Mouse (Mus musculus): ENCODE results near the gene Zfp385c. TPM values are rescaled to one million over a fixed set of nuclear protein-coding genes. Genes with fewer than 3 reads are reported as not detected.
A peak's percentile ranks its signal among the peaks of the same experiment; 100 is the strongest.

The Zfp385c gene
- polyA plus RNA-seq, 1 experiment from 2014 or later, result 0.11 TPM

DNA sequence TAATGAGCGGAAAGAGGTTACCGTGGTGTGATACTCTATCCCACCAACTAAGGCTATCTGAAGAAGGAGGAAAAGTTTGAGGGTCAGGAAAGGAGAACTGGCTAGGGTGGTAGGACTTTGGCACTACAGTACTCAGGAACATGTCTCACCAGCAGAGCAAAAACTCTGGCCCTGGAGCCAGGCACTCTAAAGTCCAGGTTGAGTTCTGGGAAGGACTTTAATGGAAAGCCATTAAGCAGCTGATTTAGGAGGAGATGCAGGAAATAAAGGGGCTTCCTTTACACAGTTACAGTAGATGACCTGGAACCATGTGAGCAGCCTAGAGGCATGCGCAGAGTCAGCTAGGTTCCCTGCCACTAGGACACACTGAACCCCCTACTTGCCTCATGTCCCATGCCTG lies 34.9 kb upstream of the Zfp385c start:
- H3K9me3 ChIP-seq, result no peaks in the 10 kb centered on the region
- peaks cover 19% of the 10 kb centered on the region for H3K4me1 ChIP-seq (replicated peaks)
- WGBS, result 92% methylated on average over 3 of the region's 3 CpGs
- H3K36me3 ChIP-seq, result peaks cover 8% of the 10 kb centered on the region; the same call in 1 of the 2 replicates
- H3K27ac ChIP-seq, result no peak overlapping the region
- no peak for ATAC-seq
- no peak overlapping the region for H3K4me3 ChIP-seq (replicated peaks)
- H3K4me2 ChIP-seq (replicated peaks), result no peak overlapping the region
- H3K9ac ChIP-seq, result no peak overlapping the region
- no peaks in the 10 kb centered on the region for H3K27me3 ChIP-seq (replicated peaks)

DNA sequence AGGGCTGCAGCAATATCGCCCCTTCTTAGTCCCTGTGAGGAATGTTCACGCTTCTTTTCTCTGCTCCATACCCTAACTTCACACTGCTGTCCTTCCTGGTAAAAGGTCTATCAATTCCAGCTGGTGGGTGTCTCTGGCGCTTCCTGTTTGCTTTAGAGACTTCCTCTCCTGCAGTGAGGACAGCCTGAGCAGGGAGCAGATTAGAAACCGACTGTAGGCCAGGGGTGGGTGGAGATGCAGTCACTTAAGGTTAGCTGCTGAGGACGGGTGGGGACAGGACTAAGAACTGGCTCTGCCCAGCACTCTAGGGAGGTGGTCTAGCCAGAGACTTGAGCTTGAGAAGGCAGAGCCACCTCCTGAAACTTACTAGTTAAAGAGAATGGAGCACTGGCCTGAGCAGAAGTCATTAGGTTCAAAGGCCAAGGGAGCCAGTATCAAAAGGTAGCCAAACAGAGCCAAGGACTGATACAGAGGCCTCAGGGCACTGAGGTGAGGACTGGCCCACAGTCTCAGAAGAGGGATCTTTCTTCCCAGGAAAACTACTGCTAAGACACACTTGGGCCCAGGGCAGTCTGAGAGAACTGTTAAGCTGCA lies 32.8 kb upstream of the Zfp385c start:
- ATAC-seq, result peak; percentile 29
- H3K9me3 ChIP-seq, result no peaks in the 10 kb centered on the region
- peaks cover 8% of the 10 kb centered on the region; the same call in 1 of the 2 replicates for H3K36me3 ChIP-seq
- peaks cover 32% of the 10 kb centered on the region for H3K4me1 ChIP-seq (replicated peaks)
- H3K4me2 ChIP-seq (replicated peaks), result no peak overlapping the region
- H3K27ac ChIP-seq, result peak overlapping the region; percentile 38
- 24% methylated on average over 5 of the region's 5 CpGs for WGBS
- H3K27me3 ChIP-seq (replicated peaks), result no peaks in the 10 kb centered on the region
- H3K4me3 ChIP-seq (replicated peaks), result no peak overlapping the region
- no peak overlapping the region for H3K9ac ChIP-seq

DNA sequence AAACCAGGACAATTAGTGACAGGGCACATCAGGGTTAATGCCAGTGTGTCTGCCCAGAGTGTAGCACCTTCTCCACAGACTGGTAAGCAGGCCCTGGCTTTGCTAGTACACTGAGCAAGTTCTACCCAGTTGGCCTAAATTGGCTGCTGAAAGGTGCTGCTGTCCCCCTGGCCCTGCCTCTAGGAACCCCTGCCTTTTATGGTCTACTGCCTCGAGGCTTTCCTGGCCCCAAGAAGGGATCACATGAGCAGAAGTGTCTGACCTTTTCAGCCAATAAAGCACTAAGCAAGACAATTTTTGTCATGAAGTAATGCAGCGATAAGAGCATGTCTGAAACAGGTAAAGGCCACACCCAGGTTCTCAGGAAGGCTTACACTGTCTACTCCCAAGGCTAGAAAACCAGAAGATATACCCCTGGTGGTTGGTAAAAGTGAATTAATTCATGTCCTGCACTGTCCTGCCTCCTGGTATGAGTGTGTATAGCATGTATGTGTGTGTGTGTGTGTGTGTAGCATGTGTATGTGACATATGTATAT lies 30.3 kb upstream of the Zfp385c start:
- H3K27me3 ChIP-seq (replicated peaks), result no peaks in the 10 kb centered on the region
- 0 out of 2 replicates have a peak, but pooled peaks cover 8% of the 10 kb centered on the region for H3K36me3 ChIP-seq
- no peak overlapping the region for H3K4me2 ChIP-seq (replicated peaks)
- peak; percentile 56 for ATAC-seq
- H3K4me1 ChIP-seq (replicated peaks), result peaks cover 32% of the 10 kb centered on the region
- H3K4me3 ChIP-seq (replicated peaks), result no peak overlapping the region
- H3K9me3 ChIP-seq, result no peaks in the 10 kb centered on the region
- peak overlapping the region; percentile 23; the same call in 1 of the 2 replicates for H3K27ac ChIP-seq
- H3K9ac ChIP-seq, result no peak overlapping the region
- WGBS, result 36% methylated on average over 2 of the region's 2 CpGs

DNA sequence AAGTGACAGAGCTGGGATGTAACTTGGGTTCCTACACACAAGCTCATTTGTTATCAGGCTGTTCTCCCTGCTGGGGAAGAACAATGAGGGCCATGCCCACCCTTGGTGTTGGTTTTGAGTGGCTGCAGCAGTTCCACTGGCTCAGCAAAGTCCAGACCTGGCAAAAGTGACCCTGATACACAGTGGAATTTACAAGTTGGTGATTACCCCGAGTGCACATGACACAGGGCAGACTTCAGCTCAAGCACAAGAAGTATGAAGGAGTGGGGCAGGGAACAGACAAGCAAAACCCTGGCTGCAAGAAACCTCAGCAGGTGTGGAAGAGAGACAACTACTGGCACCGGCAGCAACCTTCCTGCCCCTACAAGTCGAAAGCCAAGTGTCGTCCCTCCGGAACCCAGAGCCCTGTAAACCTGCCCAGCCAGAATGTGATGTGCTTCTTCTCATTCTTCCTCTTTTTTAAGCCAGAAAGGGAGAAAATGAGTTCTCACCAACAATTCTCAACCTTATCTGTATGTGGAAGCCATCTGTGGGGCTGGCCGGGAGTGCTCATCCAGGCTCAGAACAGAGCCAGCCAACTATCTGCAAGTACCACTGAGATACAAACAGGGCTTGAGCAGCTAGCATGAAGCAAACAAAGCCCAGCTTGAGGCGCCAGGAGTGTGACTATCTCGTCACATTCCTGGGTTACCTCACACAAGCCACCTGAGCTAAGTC lies 29.7 kb upstream of the Zfp385c start:
- no peaks in the 10 kb centered on the region for H3K9me3 ChIP-seq
- 56% methylated on average over 8 of the region's 8 CpGs for WGBS
- no peak overlapping the region for H3K4me3 ChIP-seq (replicated peaks)
- peak overlapping the region; percentile 23 for H3K27ac ChIP-seq
- 0 out of 2 replicates have a peak, but pooled peaks cover 11% of the 10 kb centered on the region for H3K36me3 ChIP-seq
- peaks cover 32% of the 10 kb centered on the region for H3K4me1 ChIP-seq (replicated peaks)
- H3K9ac ChIP-seq, result no peak overlapping the region
- 0 out of 2 replicates have a peak, but pooled peaks have one; percentile 15 for ATAC-seq
- no peaks in the 10 kb centered on the region for H3K27me3 ChIP-seq (replicated peaks)
- no peak overlapping the region for H3K4me2 ChIP-seq (replicated peaks)

DNA sequence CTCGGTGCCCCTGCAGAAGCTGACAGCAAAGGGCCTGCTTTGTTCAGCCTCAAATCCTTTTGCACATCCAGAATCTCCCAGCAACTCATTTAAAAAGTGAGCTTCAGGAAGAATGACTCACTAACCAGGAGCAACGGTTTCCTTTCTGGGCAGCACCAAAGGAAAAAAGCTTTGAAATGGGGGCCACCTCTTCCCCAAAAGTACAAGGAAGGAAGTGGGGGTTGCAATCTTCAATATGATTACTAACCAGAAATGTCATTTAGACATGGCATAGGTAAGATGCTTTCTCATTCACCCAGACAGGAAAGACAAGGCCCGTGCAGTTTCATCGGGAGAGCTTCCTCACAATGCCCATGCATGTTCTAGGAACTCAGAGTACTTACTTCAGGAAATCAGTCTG lies 29.0 kb upstream of the Zfp385c start:
- ATAC-seq, result no peak
- peak overlapping the region; percentile 18 for H3K27ac ChIP-seq
- peaks cover 32% of the 10 kb centered on the region for H3K4me1 ChIP-seq (replicated peaks)
- no peaks in the 10 kb centered on the region for H3K27me3 ChIP-seq (replicated peaks)
- no peak overlapping the region for H3K4me2 ChIP-seq (replicated peaks)
- H3K36me3 ChIP-seq, result 0 out of 2 replicates have a peak, but pooled peaks cover 15% of the 10 kb centered on the region
- no peak overlapping the region for H3K4me3 ChIP-seq (replicated peaks)
- 63% methylated on average over 4 of the region's 4 CpGs for WGBS
- H3K9ac ChIP-seq, result no peak overlapping the region
- no peaks in the 10 kb centered on the region for H3K9me3 ChIP-seq

DNA sequence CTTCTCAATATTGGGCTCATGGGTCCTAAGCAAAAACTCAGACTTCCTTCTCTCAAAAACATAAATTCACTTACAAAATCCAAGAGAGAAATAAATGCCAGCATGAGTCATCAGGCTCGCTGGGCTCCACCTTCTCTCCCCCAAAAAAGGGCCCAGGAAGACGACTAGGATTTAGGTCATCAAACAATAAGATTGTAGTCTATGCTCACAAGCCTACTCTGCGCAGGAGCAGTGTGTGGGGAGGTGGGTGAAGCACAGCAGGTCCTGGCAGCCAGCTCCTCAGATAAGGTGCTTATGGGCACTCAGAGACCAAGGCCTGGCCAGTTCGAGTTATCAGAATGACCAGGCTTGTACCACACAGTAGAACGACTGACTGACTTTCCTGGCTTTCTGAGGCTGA lies 28.1 kb upstream of the Zfp385c start:
- 74% methylated on average over 5 of the region's 5 CpGs for WGBS
- Histone ChIP-seq H3K4me3 (replicated peaks) (no peak overlapping the region), H3K27me3 (replicated peaks) (no peaks in the 10 kb centered on the region), H3K4me1 (replicated peaks) (peaks cover 31% of the 10 kb centered on the region), H3K27ac (no peak overlapping the region), H3K4me2 (replicated peaks) (no peak overlapping the region), H3K36me3 (peaks cover 22% of the 10 kb centered on the region), H3K9me3 (no peaks in the 10 kb centered on the region), H3K9ac (no peak overlapping the region)
- no peak for ATAC-seq

- Histone ChIP-seq H3K4me3 (replicated peaks) (no peak overlapping the region), H3K27me3 (replicated peaks) (no peaks in the 10 kb centered on the region), H3K4me1 (replicated peaks) (peaks cover 26% of the 10 kb centered on the region), H3K36me3 (peaks cover 23% of the 10 kb centered on the region), H3K9me3 (no peaks in the 10 kb centered on the region), H3K4me2 (replicated peaks) (no peak overlapping the region), H3K27ac (no peak overlapping the region), H3K9ac (no peak overlapping the region)
- ATAC-seq, result no peak
- WGBS, result 88% methylated on average over 11 of the region's 11 CpGs
Measured at GRCm38 (mm10) chr11:100719893-100720292, 27.6 kb upstream of the Zfp385c start.

- no peak for ATAC-seq
- Histone ChIP-seq H3K27ac (no peak overlapping the region), H3K9ac (no peak overlapping the region), H3K9me3 (no peaks in the 10 kb centered on the region), H3K4me3 (replicated peaks) (no peak overlapping the region), H3K36me3 (peaks cover 23% of the 10 kb centered on the region), H3K4me1 (replicated peaks) (peaks cover 20% of the 10 kb centered on the region), H3K4me2 (replicated peaks) (no peak overlapping the region), H3K27me3 (replicated peaks) (no peaks in the 10 kb centered on the region)
- WGBS, result 73% methylated on average over 3 of the region's 3 CpGs
Measured at GRCm38 (mm10) chr11:100719312-100719711, 27.1 kb upstream of the Zfp385c start.

DNA sequence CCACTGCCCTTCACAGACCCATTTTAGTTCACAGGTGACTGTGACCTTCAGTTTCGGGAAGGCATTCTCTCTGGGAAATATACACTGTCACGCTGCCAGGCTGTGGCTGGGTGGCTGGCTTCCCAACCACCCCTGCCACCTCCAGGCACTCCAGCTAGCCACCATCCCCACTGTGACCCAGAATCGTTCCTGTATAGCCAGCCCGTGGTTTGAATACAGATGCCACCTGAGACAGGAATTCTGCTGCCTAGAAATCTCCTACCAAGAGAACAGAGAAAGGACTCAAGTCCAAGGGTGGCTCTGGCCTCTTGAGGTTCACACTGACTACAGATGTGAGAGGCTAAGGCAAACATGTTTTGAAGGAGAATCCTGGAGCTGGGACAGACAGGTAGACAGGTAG lies 26.6 kb upstream of the Zfp385c start:
- Histone ChIP-seq H3K4me3 (replicated peaks) (no peak overlapping the region), H3K27ac (no peak overlapping the region), H3K9ac (no peak overlapping the region), H3K9me3 (no peaks in the 10 kb centered on the region), H3K36me3 (peaks cover 23% of the 10 kb centered on the region), H3K27me3 (replicated peaks) (no peaks in the 10 kb centered on the region), H3K4me2 (replicated peaks) (no peak overlapping the region), H3K4me1 (replicated peaks) (peaks cover 20% of the 10 kb centered on the region)
- WGBS, result 88% methylated on average over 4 of the region's 4 CpGs
- ATAC-seq, result no peak

DNA sequence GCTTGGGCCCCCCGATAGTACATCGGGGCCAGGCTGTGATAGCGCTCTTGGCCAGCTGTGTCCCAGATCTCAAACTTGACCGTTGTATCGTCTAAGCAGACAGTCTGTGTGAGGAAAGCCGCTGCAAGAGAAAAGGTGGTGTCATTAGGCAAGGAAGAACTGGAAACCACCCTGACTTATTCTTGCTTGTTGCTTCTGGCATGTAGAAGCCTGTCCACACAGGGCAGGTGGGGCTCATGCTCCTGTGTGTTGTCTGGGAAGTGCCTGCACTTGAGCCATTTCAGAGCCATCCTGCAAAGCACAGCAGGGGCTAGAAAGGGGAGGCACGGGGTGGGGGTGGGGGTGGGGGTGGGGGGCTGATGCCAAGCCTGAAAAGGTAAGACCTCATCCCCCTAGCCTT lies 26.2 kb upstream of the Zfp385c start:
- Histone ChIP-seq H3K27me3 (replicated peaks) (no peaks in the 10 kb centered on the region), H3K36me3 (peaks cover 23% of the 10 kb centered on the region), H3K27ac (no peak overlapping the region), H3K4me2 (replicated peaks) (no peak overlapping the region), H3K4me3 (replicated peaks) (no peak overlapping the region), H3K9ac (no peak overlapping the region), H3K9me3 (no peaks in the 10 kb centered on the region), H3K4me1 (replicated peaks) (peaks cover 24% of the 10 kb centered on the region)
- ATAC-seq, result no peak
- WGBS, result 97% methylated on average over 6 of the region's 7 CpGs

GRCm38 (mm10) chr11:100716649-100717048 lies 24.4 kb upstream of the Zfp385c start:
- H3K4me1 ChIP-seq (replicated peaks), result peaks cover 22% of the 10 kb centered on the region
- WGBS, result 81% methylated on average over 3 of the region's 3 CpGs

GRCm38 (mm10) chr11:100714948-100715347 lies 22.7 kb upstream of the Zfp385c start:
- H3K27me3 ChIP-seq (replicated peaks), result no peaks in the 10 kb centered on the region
- H3K27ac ChIP-seq, result no peak overlapping the region
- H3K9ac ChIP-seq, result no peak overlapping the region
- peaks cover 26% of the 10 kb centered on the region for H3K36me3 ChIP-seq
- H3K4me1 ChIP-seq (replicated peaks), result peaks cover 21% of the 10 kb centered on the region
- 93% methylated on average over 6 of the region's 6 CpGs for WGBS
- ATAC-seq, result no peak
- no peak overlapping the region for H3K4me2 ChIP-seq (replicated peaks)
- no peak overlapping the region for H3K4me3 ChIP-seq (replicated peaks)
- no peaks in the 10 kb centered on the region for H3K9me3 ChIP-seq

More at GRCm38 (mm10) chr11:100716649-100717048, 24.4 kb upstream of the Zfp385c start:
- Histone ChIP-seq H3K36me3 (peaks cover 23% of the 10 kb centered on the region), H3K9ac (no peak overlapping the region), H3K9me3 (no peaks in the 10 kb centered on the region), H3K27ac (no peak overlapping the region), H3K4me2 (replicated peaks) (no peak overlapping the region), H3K27me3 (replicated peaks) (no peaks in the 10 kb centered on the region), H3K4me3 (replicated peaks) (no peak overlapping the region)
- ATAC-seq, result no peak

Measured in intestine, embryonic 15.5 days (tissue).